Mouse (Mus musculus): ENCODE measurements around the gene Bbof1.

Bbof1 gene

GRCm38 (mm10) chr12:84481251-84481650 is 72.4 kb downstream of the Bbof1 start:
- no peak for DNase-seq

- no peak for DNase-seq
Observed at GRCm38 (mm10) chr12:84482778-84483585, 74.1 kb downstream of the Bbof1 start.

GRCm38 (mm10) chr12:84487324-84488056 is 78.6 kb downstream of the Bbof1 start:
- DNase-seq: peak; percentile 49
